Comparison of ENCODE assay signal across 8 mouse cellular contexts in the genomic region with DNA sequence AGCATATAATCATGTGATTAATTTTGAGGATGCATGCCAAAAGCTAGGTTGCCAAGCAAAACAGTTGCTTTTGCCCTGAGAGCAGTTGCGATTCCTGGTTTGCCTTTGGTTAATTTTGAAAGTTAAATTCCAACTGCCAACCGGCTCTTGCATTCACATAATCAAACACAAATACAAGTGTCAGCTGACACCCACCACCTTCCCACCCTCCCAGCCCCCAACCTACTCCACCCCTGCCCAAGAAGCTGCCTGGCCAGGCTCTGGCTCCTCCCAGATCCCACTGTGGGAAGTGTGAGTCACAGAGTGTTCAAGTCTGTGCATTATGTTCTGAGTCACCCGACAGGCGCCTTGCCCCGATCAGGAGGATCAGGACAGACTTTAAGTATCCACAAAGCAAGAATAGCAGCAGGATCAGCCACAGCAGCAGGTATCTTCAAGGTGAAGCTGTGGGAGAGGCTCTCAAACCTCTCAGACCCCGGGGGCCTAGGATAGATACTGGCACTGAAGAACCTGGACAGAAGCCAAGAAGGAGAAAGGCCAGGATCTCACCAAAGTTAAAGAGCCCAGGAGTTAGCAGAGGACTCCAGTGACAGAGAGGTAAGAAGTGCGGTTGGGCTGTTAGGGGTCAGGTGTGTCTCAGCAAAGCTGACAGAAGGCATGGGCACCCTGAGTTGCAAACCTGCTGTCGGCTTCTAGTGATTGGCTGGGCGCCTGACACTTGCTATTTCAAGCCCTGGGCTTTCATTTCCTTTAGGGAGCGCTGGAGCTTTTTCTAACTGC. TPM values are rescaled to one million over a fixed set of nuclear protein-coding genes. Genes with fewer than 3 reads are reported as not detected.
DNase-seq lines count a peak whose midpoint lies in the region; ATAC-seq and TF ChIP-seq lines count a peak whose summit lies in the region.

A gene (plus strand): TSS at position 316 of the 780 bp plus-strand sequence.

- TF ChIP-seq EP300 in stomach, postnatal 0 days (optimal IDR thresholded peaks at IDR 0.05): no peak

- H3K36me3 ChIP-seq in C2C12 (ENCODE audit: control insufficient read depth, insufficient read depth): no peaks in the 10 kb centered on the region
- no peaks in the 10 kb centered on the region for H3K36me3 ChIP-seq in heart, embryonic 13.5 days
- H3K36me3 ChIP-seq in stomach, postnatal 0 days (ENCODE audit: control insufficient read depth, insufficient read depth, low read length): no peaks in the 10 kb centered on the region

- H3K9me3 ChIP-seq in heart, embryonic 13.5 days: no peaks in the 10 kb centered on the region
- H3K9me3 ChIP-seq in stomach, postnatal 0 days (ENCODE audit: control insufficient read depth, low read length): no peaks in the 10 kb centered on the region

- H3K27ac ChIP-seq in embryonic fibroblast, embryonic 13.5 days (ENCODE audit: insufficient read depth, low read length): peak within 1 kb of the TSS; percentile 65
- H3K27ac ChIP-seq in heart, embryonic 13.5 days (replicated peaks): peak within 1 kb of the TSS; percentile 54
- peak within 1 kb of the TSS; percentile 93 for H3K27ac ChIP-seq in stomach, postnatal 0 days (replicated peaks)

- H3K4me2 ChIP-seq in heart, embryonic 13.5 days: peak within 1 kb of the TSS; percentile 63
- peak within 1 kb of the TSS; percentile 60 for H3K4me2 ChIP-seq in stomach, postnatal 0 days (replicated peaks; ENCODE audit: low read depth)

- peak; percentile 38; the same call in 1 of the 2 replicates for TF ChIP-seq POLR2A in embryonic fibroblast, embryonic 13.5 days (IDR thresholded peaks at IDR 0.05; ENCODE audit: low read depth, low read length)

- peak within 1 kb of the TSS; percentile 66 for H3K9ac ChIP-seq in heart, embryonic 13.5 days
- H3K9ac ChIP-seq in stomach, postnatal 0 days (ENCODE audit: low read length): peak within 1 kb of the TSS; percentile 54

- 23% methylated on average over 10 of the region's 10 CpGs for WGBS in heart, embryonic 13.5 days
- 26% methylated on average over 10 of the region's 10 CpGs for WGBS in stomach, postnatal 0 days

- 0 out of 2 replicates have a peak, but pooled peaks cover 4% of the 10 kb centered on the region for H3K4me1 ChIP-seq in embryonic fibroblast, embryonic 13.5 days (ENCODE audit: control insufficient read depth, insufficient read depth, low read length)
- H3K4me1 ChIP-seq in heart, embryonic 13.5 days: peaks cover 20% of the 10 kb centered on the region
- H3K4me1 ChIP-seq in stomach, postnatal 0 days (replicated peaks; ENCODE audit: control insufficient read depth, insufficient read depth): no peaks in the 10 kb centered on the region

- TF ChIP-seq CTCF in C2C12 (IDR thresholded peaks at IDR 0.05; ENCODE audit: control insufficient read depth, insufficient read depth, insufficient read length): no peak
- no peak for TF ChIP-seq CTCF in embryonic fibroblast, embryonic 13.5 days (IDR thresholded peaks at IDR 0.05; ENCODE audit: borderline replicate concordance, insufficient read depth, low read length)
- TF ChIP-seq CTCF in stomach, postnatal 0 days (IDR thresholded peaks at IDR 0.05; ENCODE audit: low read depth): no peak

- H3ac ChIP-seq in C2C12 (ENCODE audit: control insufficient read depth, insufficient read length, low read depth): peak within 1 kb of the TSS; percentile 72

- peak within 1 kb of the TSS; percentile 23 for H3K4me3 ChIP-seq in C2C12 (ENCODE audit: insufficient read depth, poor library complexity, severe bottlenecking)
- H3K4me3 ChIP-seq in embryonic fibroblast, embryonic 13.5 days (ENCODE audit: insufficient read depth, low read length): peak within 1 kb of the TSS; percentile 14
- peak within 1 kb of the TSS; percentile 38 for H3K4me3 ChIP-seq in heart, embryonic 13.5 days
- H3K4me3 ChIP-seq in stomach, postnatal 0 days (ENCODE audit: low read depth, low read length): peak within 1 kb of the TSS; percentile 43

- no peaks in the 10 kb centered on the region for H3K27me3 ChIP-seq in C2C12 (ENCODE audit: control insufficient read depth, insufficient read depth, insufficient read length)
- no peaks in the 10 kb centered on the region for H3K27me3 ChIP-seq in heart, embryonic 13.5 days (replicated peaks)
- no peaks in the 10 kb centered on the region for H3K27me3 ChIP-seq in stomach, postnatal 0 days (ENCODE audit: control insufficient read depth, insufficient read depth, low read length)

- ATAC-seq in heart, embryonic 13.5 days (ENCODE audit: extremely low read depth, insufficient number of reproducible peaks, low FRiP score, low TSS enrichment): peak; percentile 14; the same call in 1 of the 2 replicates
- peak; percentile 98 for ATAC-seq in stomach, postnatal 0 days (ENCODE audit: low FRiP score, low TSS enrichment)

- DNase-seq in adrenal gland, adult 8-10 months: peak; percentile 23
- DNase-seq in layer of hippocampus, adult 8-10 months (ENCODE audit: low spot score in 2 of 2): peak; percentile 42 to 44
- DNase-seq in lung, postnatal 36 days: peak; percentile 78
- DNase-seq in stomach, postnatal 0 days (ENCODE audit: low spot score): peak; percentile 83
- no peak for DNase-seq in spleen, postnatal 10 days (ENCODE audit: low spot score in 2 of 2)

- H3K79me3 ChIP-seq in C2C12 (ENCODE audit: low read depth): no peaks in the 10 kb centered on the region

- H3K79me2 ChIP-seq in C2C12 (ENCODE audit: control insufficient read depth, insufficient read depth): no peaks in the 10 kb centered on the region

TF ChIP-seq in C2C12, 6 proteins besides CTCF, POLR2A, EP300 and RAD21:
- peak; percentile 82 for TF ChIP-seq FOSL1 (IDR thresholded peaks at IDR 0.05; ENCODE audit: insufficient read depth, low read length, poor library complexity, severe bottlenecking)
- TF ChIP-seq USF1 (IDR thresholded peaks at IDR 0.05; ENCODE audit: low read depth): peak; percentile 12
- TF ChIP-seq MYOG (IDR thresholded peaks at IDR 0.05; ENCODE audit: control insufficient read depth, extremely low read depth, insufficient read length): no peak
- no peak for TF ChIP-seq MAX (IDR thresholded peaks at IDR 0.05)

RNA-seq across cellular contexts. Expression of the gene that starts here (rescaled TPM):
- 5.0 TPM for polyA plus RNA-seq in C2C12 (2012; fragmentation: generic; extraction: Trizol)
- 1 to 10 TPM; 2.8 to 5.1 (median 3.6) TPM for total RNA-seq in adrenal gland, adult 8-10 months (2022)
- 6.1 and 14.8 TPM in 2 replicates for polyA plus RNA-seq in embryonic fibroblast, embryonic 13.5 days (2011; ENCODE audit: insufficient read length, low read depth, missing spikeins)
- polyA plus RNA-seq in heart, embryonic 13.5 days (2015; fragmentation: Nextera tagmentation; extraction: Ambion mirVana): 1.1 and 1.6 TPM in 2 replicates
- total RNA-seq in layer of hippocampus, adult 8-10 months (2022): 1 to 10 TPM; 2.0 to 7.1 (median 4.2) TPM
- polyA plus RNA-seq in stomach, postnatal 0 days (2015; fragmentation: Nextera tagmentation; extraction: Ambion mirVana): 34.6 and 37.4 TPM in 2 replicates

Comparison
In these comparisons a context has a peak if more than half of its experiments do, and no peak if none do; other contexts are left out.
1. DNase-seq: peak in adrenal gland, adult 8-10 months (single experiment), layer of hippocampus, adult 8-10 months (2 of 2), lung, postnatal 36 days (single experiment) and stomach, postnatal 0 days (single experiment); none in spleen, postnatal 10 days (0 of 2).
2. Peak in every context shown above with its lines, with median percentiles within 50 percentile points of each other: H3K4me3 ChIP-seq and H3K27ac ChIP-seq.